Mouse (Mus musculus) bone marrow, adult 2 months (tissue): ENCODE measurements around the gene Tomm22.

ENCODE experiments used
- CTCF ChIP-seq: fragments of 200-500 bp; IDR thresholded peaks from 2 replicates; pipeline ENCODE4 v1.5.1; 2011; ENCODE audit warnings: low read length, control low read depth; ENCODE audit not compliant: control insufficient read depth, insufficient read depth
- POLR2A ChIP-seq: fragments of 200-500 bp; IDR thresholded peaks from 2 replicates; pipeline ENCODE4 v1.6.1; 2011; ENCODE audit warnings: low read depth, mild to moderate bottlenecking, control low read depth, low read length, borderline replicate concordance; ENCODE audit not compliant: control insufficient read depth

DNA sequence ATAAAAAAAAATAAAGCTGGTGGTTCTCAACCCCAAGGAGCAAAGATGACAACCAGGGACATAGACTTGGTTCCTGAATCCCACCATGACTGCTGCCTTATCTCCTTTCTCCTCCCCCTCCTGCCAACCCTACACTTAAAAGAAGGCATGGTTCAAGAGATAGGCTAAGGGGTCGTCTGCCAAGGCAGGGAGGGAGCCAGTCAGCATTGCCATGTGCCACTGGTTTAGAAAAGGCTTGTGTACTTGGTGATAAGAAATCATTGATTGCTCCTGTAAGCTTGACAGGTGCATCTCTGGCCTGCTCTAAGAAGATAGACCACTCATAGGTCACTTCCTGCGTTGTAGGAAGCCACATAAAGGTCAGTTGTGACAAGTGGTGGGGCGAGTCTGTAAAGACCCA lies 24.9 kb downstream of the Tomm22 start:
- TF ChIP-seq POLR2A (no peak), CTCF (no peak)
